Mouse (Mus musculus): ENCODE measurements around the gene Ecd. TPM values are rescaled to one million over a fixed set of nuclear protein-coding genes. Genes with fewer than 3 reads are reported as not detected.
A peak's percentile ranks its signal among the peaks of the same experiment; 100 is the strongest.
"Not testable (repeated sequence)": the region's sequence is repeated elsewhere in the genome, so short reads cannot be mapped to it uniquely, and the experiment has no call there.

Gene Ecd
- polyA plus RNA-seq, 1 experiment from 2014 or later: 13.5 TPM

DNA sequence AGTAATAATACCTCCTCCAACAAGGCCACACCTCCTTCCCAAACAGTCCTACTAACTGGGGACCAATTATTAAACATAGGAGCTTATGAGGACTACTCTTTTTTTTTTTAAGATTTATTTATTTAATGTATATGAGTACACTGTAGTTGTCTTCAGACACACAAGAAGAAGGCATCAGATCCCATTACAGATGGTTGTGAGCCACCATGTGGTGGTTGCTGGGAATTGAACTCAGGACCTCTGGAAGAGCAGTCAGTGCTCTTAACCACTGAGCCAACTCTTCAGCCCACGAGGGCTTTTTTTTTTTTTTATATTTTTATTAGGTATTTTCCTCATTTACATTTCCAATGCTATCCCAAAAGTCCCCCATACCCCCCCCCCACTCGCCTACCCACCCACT, 42.8 kb downstream of the Ecd start:
- not testable (repeated sequence) for ATAC-seq; H3K9ac ChIP-seq (ENCODE audit: low read depth, low read length); H3K27ac ChIP-seq (ENCODE audit: low read depth, low read length); H3K9me3 ChIP-seq (ENCODE audit: control insufficient read depth); H3K4me3 ChIP-seq (ENCODE audit: low read depth, low read length); H3K4me1 ChIP-seq (replicated peaks; ENCODE audit: control insufficient read depth, insufficient read depth, low read length); H3K27me3 ChIP-seq (replicated peaks; ENCODE audit: control insufficient read depth, insufficient read depth, low read length); H3K4me2 ChIP-seq (replicated peaks; ENCODE audit: low read depth)
- peak; percentile 20; the same call in 1 of the 2 replicates for TF ChIP-seq CTCF (IDR thresholded peaks at IDR 0.05; ENCODE audit: low read depth)
- 74% methylated on average over 2 of the region's 2 CpGs for WGBS
- H3K36me3 ChIP-seq (ENCODE audit: control insufficient read depth, insufficient read depth): peaks cover 27% of the 10 kb centered on the region

DNA sequence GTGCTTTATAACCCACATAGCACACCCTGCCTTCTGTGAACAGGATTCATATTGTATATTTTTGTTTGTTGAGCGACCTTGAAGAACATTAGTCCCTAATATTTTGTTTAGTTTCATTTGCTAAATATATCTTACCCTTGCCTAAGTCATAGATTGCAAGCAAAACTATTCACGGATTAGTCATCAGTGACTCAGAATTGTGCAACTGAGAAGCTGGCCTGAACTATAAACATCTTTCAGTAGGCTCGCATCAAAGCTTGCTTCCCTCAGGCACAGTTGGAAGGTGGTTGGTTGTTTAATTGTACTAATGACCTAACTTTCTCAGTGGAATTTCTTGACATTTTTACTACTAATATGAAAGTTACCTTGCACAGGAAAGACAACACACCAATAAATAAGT, 49.8 kb downstream of the Ecd start:
- no peak overlapping the region for H3K4me3 ChIP-seq (ENCODE audit: low read depth, low read length)
- TF ChIP-seq CTCF (IDR thresholded peaks at IDR 0.05; ENCODE audit: low read depth): no peak
- H3K36me3 ChIP-seq (ENCODE audit: control insufficient read depth, insufficient read depth): no peaks in the 10 kb centered on the region
- H3K27me3 ChIP-seq (replicated peaks; ENCODE audit: control insufficient read depth, insufficient read depth, low read length): no peaks in the 10 kb centered on the region
- no peak overlapping the region for H3K4me2 ChIP-seq (replicated peaks; ENCODE audit: low read depth)
- no peak overlapping the region for H3K27ac ChIP-seq (ENCODE audit: low read depth, low read length)
- WGBS: 49% methylated on average over 3 of the region's 3 CpGs
- H3K9ac ChIP-seq (ENCODE audit: low read depth, low read length): no peak overlapping the region
- H3K9me3 ChIP-seq (ENCODE audit: control insufficient read depth): no peaks in the 10 kb centered on the region
- H3K4me1 ChIP-seq (replicated peaks; ENCODE audit: control insufficient read depth, insufficient read depth, low read length): no peaks in the 10 kb centered on the region
- ATAC-seq: no peak

DNA sequence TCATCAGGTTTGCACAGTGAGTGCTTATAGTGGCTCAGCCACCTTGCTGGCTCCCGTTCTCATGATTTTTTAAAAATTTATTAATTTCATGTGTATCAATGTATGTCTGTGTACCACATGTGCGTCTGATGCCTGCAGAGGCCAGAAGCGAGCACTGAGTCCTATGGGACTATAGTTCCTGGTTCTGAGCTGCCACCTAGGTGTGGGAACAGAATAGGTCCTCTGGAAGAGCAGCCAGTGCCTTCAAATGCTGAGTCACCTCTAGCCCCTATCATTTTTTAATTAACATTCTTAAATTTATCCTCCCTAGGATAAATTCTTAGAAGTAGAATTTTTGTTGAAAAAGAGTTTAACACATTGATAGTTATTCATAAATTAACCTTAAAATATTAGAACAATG, 50.3 kb downstream of the Ecd start:
- TF ChIP-seq CTCF (IDR thresholded peaks at IDR 0.05; ENCODE audit: low read depth): peak; percentile 27; the same call in 1 of the 2 replicates

DNA sequence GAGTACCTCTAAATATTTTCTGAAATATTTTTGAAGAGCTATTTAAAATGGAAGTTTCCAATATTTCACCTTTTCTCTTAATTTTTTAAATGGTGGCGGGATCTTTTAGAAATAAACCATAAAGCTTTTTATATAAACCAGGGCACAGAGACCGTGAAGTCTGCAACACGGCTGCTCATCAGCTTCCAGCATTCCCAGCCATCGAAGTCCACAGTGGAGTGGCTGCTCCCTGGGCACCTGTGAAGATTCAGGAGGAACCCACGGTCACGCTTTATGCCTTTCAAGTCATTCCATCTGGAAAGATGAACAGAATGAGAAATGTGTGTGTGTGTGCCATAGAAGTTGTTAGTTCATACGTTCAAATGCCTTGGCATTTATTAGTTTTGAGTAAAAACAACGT, 53.0 kb downstream of the Ecd start:
- H3K27me3 ChIP-seq (replicated peaks; ENCODE audit: control insufficient read depth, insufficient read depth, low read length): no peaks in the 10 kb centered on the region
- no peak for TF ChIP-seq CTCF (IDR thresholded peaks at IDR 0.05; ENCODE audit: low read depth)
- peak overlapping the region; percentile 70 for H3K4me2 ChIP-seq (replicated peaks; ENCODE audit: low read depth)
- H3K9ac ChIP-seq (ENCODE audit: low read depth, low read length): peak overlapping the region; percentile 46; the same call in 1 of the 2 replicates
- no peaks in the 10 kb centered on the region for H3K9me3 ChIP-seq (ENCODE audit: control insufficient read depth)
- H3K27ac ChIP-seq (ENCODE audit: low read depth, low read length): no peak overlapping the region
- no peaks in the 10 kb centered on the region for H3K4me1 ChIP-seq (replicated peaks; ENCODE audit: control insufficient read depth, insufficient read depth, low read length)
- WGBS: 39% methylated on average over 8 of the region's 8 CpGs
- H3K4me3 ChIP-seq (ENCODE audit: low read depth, low read length): peak overlapping the region; percentile 63
- ATAC-seq: no peak
- no peaks in the 10 kb centered on the region for H3K36me3 ChIP-seq (ENCODE audit: control insufficient read depth, insufficient read depth)

More for the DNA sequence above, 50.3 kb downstream of the Ecd start:
- Histone ChIP-seq H3K27me3 (replicated peaks; ENCODE audit: control insufficient read depth, insufficient read depth, low read length) (no peaks in the 10 kb centered on the region), H3K36me3 (ENCODE audit: control insufficient read depth, insufficient read depth) (no peaks in the 10 kb centered on the region), H3K4me3 (ENCODE audit: low read depth, low read length) (no peak overlapping the region), H3K4me2 (replicated peaks; ENCODE audit: low read depth) (no peak overlapping the region), H3K27ac (ENCODE audit: low read depth, low read length) (no peak overlapping the region), H3K9ac (ENCODE audit: low read depth, low read length) (no peak overlapping the region), H3K9me3 (ENCODE audit: control insufficient read depth) (no peaks in the 10 kb centered on the region), H3K4me1 (replicated peaks; ENCODE audit: control insufficient read depth, insufficient read depth, low read length) (no peaks in the 10 kb centered on the region)
- WGBS: 85% methylated on average over 3 of the region's 3 CpGs
- ATAC-seq: no peak

DNA sequence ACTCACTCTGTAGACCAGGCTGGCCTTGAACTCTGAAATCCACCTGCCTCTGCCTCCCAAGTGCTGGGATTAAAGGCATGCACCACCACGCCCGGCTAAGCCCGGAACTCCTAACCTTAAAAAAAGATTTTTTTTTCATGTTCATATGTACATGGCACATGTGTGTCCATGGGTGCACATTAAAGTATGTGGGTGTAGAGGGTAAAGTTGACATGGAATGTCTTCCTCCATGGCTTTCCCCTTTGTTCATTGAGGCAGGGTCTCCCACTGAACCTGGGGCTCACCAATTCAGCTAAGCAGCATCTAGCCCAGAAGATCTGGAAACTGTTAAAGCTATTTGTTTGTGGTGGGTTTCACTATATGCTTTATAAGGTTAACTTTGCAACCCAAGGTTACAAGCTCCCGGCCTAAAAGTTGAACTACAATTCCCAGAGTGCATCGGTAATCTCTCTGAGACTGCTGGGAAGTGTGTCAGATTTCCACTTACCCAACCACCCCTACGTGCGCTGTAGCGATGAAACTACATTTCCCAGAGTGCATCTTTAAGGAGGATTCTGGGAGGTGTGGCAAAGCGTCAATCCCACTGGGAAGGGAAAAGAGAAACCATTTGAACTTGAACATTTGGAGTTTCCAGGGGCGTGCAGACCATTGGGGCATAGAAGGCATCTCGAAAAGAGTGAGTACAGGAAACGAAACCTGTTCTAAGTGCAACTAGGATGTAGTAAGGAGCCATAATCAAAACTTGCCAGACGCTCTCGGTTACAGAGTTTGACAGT, 53.6 kb downstream of the Ecd start, which contains the start of gene Nudt13:
Gene Nudt13 (plus strand): TSS at position 581 of the 776 bp plus-strand sequence.
- H3K27me3 ChIP-seq (replicated peaks; ENCODE audit: control insufficient read depth, insufficient read depth, low read length): no peaks in the 10 kb centered on the region
- H3K4me2 ChIP-seq (replicated peaks; ENCODE audit: low read depth): peak within 1 kb of the TSS; percentile 70
- H3K4me1 ChIP-seq (replicated peaks; ENCODE audit: control insufficient read depth, insufficient read depth, low read length): no peaks in the 10 kb centered on the region
- H3K9me3 ChIP-seq (ENCODE audit: control insufficient read depth): no peaks in the 10 kb centered on the region
- H3K36me3 ChIP-seq (ENCODE audit: control insufficient read depth, insufficient read depth): no peaks in the 10 kb centered on the region
- TF ChIP-seq CTCF (IDR thresholded peaks at IDR 0.05; ENCODE audit: low read depth): no peak
- H3K9ac ChIP-seq (ENCODE audit: low read depth, low read length): peak within 1 kb of the TSS; percentile 46; the same call in 1 of the 2 replicates
- peak within 1 kb of the TSS; percentile 63 for H3K4me3 ChIP-seq (ENCODE audit: low read depth, low read length)
- 24% methylated on average over 14 of the region's 14 CpGs for WGBS
- ATAC-seq: peak; percentile 92
- no peak within 1 kb of the TSS for H3K27ac ChIP-seq (ENCODE audit: low read depth, low read length)

DNA sequence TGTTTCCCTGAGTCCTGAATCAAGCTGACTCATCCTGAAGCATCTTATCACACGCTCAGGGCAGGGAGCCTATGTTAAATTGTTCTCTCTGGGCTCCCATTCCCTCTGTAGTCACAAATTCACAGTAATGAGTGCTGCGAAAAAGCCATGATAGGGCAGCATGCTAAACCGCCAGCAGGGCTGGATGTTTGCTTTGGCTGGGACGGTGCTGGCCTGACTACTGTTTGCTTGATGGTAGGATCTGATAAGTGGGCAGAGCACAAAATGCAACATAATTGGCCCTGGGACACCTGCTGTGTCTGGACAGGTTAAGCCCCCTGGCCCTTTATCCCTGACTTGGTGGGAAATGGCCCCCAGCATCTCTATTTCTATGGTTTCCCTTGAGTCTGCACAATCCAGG, 56.5 kb downstream of the Ecd start:
- no peaks in the 10 kb centered on the region for H3K9me3 ChIP-seq (ENCODE audit: control insufficient read depth)
- H3K4me3 ChIP-seq (ENCODE audit: low read depth, low read length): no peak overlapping the region
- ATAC-seq: no peak
- 49% methylated on average over 4 of the region's 4 CpGs for WGBS
- no peak for TF ChIP-seq CTCF (IDR thresholded peaks at IDR 0.05; ENCODE audit: low read depth)
- no peaks in the 10 kb centered on the region for H3K36me3 ChIP-seq (ENCODE audit: control insufficient read depth, insufficient read depth)
- no peak overlapping the region for H3K9ac ChIP-seq (ENCODE audit: low read depth, low read length)
- no peaks in the 10 kb centered on the region for H3K4me1 ChIP-seq (replicated peaks; ENCODE audit: control insufficient read depth, insufficient read depth, low read length)
- no peak overlapping the region for H3K27ac ChIP-seq (ENCODE audit: low read depth, low read length)
- no peaks in the 10 kb centered on the region for H3K27me3 ChIP-seq (replicated peaks; ENCODE audit: control insufficient read depth, insufficient read depth, low read length)
- H3K4me2 ChIP-seq (replicated peaks; ENCODE audit: low read depth): no peak overlapping the region

Other genes starting within 250 kb of the Ecd start
- 49.8 and 55.6 TPM in 2 replicates for gene Saysd1, start 209.6 kb downstream of the Ecd start, polyA plus RNA-seq (2015; fragmentation: Nextera tagmentation; extraction: Ambion mirVana)
- 10.0 and 10.9 TPM in 2 replicates for gene Kcnk5, start 166.3 kb downstream of the Ecd start, polyA plus RNA-seq (2015; fragmentation: Nextera tagmentation; extraction: Ambion mirVana)
- gene Kcnk16, start 78.9 kb downstream of the Ecd start, polyA plus RNA-seq (2015; fragmentation: Nextera tagmentation; extraction: Ambion mirVana): 0.68 and 1.1 TPM in 2 replicates
- gene Nudt13, start 53.4 kb downstream of the Ecd start, polyA plus RNA-seq (2015; fragmentation: Nextera tagmentation; extraction: Ambion mirVana): 7.4 and 10.5 TPM in 2 replicates
- gene Fam149b, start within 50 bp of the Ecd start, polyA plus RNA-seq (2015; fragmentation: Nextera tagmentation; extraction: Ambion mirVana): 12.8 and 13.2 TPM in 2 replicates
- 39.3 and 41.5 TPM in 2 replicates for gene Dnajc9, start 40.8 kb upstream of the Ecd start, polyA plus RNA-seq (2015; fragmentation: Nextera tagmentation; extraction: Ambion mirVana)
- gene Mrps16, start 45.5 kb upstream of the Ecd start, polyA plus RNA-seq (2015; fragmentation: Nextera tagmentation; extraction: Ambion mirVana): 78.3 and 80.4 TPM in 2 replicates
- gene Cfap70, start 104.1 kb upstream of the Ecd start, polyA plus RNA-seq (2015; fragmentation: Nextera tagmentation; extraction: Ambion mirVana): not detected in 2 replicates
- 33.6 and 37.8 TPM in 2 replicates for gene Anxa7, start 132.0 kb upstream of the Ecd start, polyA plus RNA-seq (2015; fragmentation: Nextera tagmentation; extraction: Ambion mirVana)
- 0.21 and 0.26 TPM in 2 replicates for gene Mss51, start 148.8 kb upstream of the Ecd start, polyA plus RNA-seq (2015; fragmentation: Nextera tagmentation; extraction: Ambion mirVana)
- gene Ppp3cb, start 198.5 kb upstream of the Ecd start, polyA plus RNA-seq (2015; fragmentation: Nextera tagmentation; extraction: Ambion mirVana): 24.2 and 24.4 TPM in 2 replicates